Mouse (Mus musculus) frontal cortex, postnatal 25 days (tissue): ENCODE measurements around the gene Ano5.

Experiments
- DNase-seq, 2 experiments: peaks; one replicate each; pipeline ENCODE4 v3.0.0; 2022; ENCODE audit warnings: low spot score in 2 of 2

Gene Ano5

DNA sequence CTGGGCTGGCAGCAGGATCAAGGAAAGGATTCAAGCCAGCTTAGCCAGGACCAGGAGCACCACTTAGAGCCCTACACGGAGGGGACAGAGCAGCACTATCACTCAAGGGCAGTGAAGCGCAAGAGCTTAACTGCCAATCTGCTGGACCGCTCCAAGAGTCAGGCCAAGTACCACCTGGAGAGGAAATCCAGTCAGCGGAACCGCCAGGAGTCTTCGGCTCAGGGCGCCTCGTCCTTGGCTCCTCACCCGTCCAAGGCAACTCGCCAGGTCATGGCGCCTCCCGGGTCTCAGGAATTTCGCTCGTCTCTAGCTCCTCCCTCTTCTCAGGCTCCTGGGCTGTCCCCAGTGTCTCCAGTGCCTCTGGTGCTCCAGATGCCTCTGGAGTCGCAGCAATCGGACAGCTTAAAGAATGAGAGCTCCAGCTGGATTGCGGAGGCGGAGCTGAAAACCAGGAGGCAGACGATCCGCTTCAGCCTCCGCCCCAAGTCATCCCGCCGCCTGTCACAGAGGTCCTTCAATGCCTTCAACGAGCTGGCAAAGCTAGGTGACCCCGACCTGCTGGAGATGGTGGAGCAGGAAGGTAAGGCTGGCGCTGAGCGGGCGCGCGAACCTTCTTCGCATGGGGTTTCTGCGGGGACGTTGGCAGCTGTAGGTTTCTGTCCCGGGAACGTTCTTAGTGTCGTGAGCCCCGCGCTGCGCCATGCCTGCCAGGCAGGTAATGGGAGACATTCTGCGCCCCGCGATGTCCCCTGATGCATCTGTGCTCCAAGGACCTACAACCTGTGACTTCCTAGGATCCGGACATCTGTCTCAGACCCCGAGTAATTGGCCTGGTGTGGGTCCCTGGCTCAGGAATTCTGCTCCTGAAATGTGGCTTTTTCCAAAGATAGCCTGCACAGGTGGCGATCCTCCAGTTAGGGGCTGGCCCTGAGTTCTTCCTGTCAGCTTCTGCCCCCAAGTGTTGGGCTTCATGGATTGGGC, at the start of gene Ano5:
Gene Ano5 (plus strand): TSS at position 359 of the 981 bp plus-strand sequence.
- peak; percentile 4 to 6 for DNase-seq

- DNase-seq, result no peak
Observed at GRCm38 (mm10) chr7:51499396-51499795, 11.4 kb upstream of the Ano5 start.

DNA sequence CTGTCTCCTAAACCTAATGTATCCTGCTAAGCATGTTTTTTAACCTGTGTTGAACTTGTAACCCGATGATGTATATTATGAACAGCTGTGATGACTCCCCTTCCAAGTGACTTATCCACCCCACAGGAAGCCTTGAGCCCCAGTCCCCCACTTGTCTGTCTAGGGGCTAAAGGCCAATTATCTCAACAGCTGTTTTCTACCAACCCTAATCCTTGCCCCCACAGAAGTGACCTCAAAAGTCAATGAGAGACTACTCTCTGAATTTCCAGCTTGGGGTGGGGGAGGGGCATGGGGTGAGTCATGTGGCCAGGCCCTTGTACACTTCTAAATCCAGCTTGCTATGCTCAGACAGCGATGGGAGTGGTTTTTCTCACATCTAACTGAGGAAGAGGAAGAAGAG, 6.9 kb upstream of the Ano5 start:
- no peak for DNase-seq

DNA sequence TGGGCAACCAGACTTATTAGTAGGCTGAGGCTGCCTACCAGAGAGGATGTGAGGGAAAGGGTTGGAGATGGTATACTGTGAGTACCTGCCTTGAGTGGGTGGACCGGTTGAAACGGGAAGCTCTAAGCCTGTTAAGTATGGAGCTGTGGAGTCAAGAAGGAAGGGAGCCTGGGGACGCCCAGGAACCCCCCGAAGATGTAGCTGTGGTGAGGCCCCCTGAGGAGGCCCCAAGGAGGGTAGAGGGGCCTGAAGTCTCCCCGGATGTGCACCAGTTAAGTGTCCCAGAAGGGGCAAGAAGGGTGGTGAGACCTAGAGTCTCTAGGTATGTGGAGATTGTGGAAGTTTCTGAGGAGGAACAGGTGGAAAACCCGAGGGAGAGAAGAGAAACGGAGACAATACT, 682 bp upstream of the Ano5 start:
- DNase-seq, result no peak

GRCm38 (mm10) chr7:51539344-51539743, 28.5 kb downstream of the Ano5 start:
- no peak for DNase-seq

DNA sequence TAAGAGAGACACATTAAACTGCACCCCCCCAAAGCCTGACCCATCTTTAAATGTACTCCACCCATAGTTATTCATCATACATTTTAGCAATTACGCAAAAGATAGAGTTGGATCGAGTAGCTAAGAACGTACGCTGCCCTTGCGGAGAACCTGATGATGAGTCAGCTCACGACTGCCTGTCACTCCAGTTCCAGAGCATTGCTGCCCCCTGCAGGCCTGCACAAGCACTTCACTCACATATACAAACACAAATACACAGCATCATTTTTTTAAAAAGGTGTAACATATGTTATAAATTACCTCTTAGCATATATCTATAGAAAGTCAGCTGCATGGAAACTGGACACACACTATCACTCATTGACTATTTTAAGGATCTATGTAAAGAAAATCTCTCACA, 29.9 kb downstream of the Ano5 start:
- no peak for DNase-seq

DNA sequence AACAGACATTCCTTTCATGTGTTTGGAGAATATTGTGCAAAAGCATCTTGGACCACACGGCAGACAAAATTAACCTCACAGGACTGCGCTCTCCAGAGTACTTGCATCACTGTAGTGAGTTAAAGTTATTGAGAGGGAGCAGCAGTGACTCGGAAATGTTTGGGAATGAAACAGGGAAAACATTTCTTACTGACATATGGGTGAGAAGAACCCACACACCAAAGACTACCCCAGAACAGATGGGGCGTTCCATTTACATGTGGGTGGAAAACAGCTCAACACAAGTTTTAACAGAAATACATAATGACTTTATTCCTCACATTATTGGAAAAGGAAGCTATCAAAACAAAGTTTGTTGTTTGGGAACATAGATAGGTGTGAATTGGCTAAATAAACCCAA, 89.2 kb downstream of the Ano5 start:
- no peak for DNase-seq

- DNase-seq, result no peak
Observed at GRCm38 (mm10) chr7:51603741-51604140, 92.9 kb downstream of the Ano5 start.

DNA sequence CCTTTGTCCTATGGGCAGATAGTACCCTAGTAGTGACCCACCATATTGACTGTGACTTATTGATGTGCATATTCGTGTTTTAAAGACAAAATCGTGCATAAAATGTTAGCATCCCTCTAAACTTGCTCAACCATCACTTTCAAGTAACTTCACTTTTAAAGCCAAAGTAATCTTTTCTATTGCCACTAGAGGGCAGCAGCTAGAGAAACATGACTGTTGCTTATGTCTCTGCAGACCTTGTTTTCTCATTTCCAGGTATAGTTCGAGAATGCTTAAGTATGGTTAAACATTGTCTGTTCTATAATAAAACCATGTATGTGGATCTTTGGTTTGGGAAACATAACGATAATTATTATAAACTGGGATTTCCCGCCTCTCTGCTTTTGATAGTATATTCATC, 103.6 kb downstream of the Ano5 start:
- DNase-seq, result no peak

DNA sequence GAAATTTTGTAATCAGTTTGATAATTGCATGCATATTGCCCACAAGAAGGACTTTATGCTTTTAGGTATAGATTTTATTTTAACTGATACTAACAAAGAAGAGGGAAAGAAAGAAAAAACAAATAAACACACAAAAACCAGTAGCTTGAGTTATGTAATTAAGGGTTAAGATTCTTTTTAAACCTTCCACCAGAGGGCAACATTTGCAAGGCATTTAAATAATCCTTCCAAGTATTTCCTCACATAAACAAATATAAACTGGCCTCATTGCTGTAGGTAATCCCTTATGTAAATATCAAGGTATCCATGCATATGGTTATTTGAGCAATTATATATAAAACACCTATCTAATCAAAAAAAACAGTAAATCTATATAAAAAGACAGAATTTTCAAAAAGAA, 107.1 kb downstream of the Ano5 start:
- DNase-seq, result no peak

- no peak for DNase-seq
Observed at GRCm38 (mm10) chr7:51618412-51618811, 107.6 kb downstream of the Ano5 start.

DNA sequence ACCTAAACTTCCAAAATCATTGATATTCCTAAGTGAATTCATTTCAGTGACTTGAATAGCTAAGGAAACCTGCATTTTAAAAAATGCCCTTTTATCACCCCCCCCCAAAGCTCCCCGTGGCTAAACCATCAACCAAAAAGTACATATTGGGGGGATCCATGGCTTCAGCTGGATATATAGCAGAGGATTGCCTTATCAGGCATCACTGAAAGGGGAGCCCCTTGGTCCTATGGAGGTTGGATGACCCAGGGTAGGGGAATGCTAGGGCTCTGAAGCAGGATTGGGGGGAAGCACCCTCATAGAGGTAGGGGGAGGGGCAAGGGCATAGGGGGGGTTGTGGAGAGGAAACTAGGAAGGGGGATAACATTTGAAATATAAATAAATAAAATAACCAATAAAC, 109.1 kb downstream of the Ano5 start:
- DNase-seq, result no peak

DNA sequence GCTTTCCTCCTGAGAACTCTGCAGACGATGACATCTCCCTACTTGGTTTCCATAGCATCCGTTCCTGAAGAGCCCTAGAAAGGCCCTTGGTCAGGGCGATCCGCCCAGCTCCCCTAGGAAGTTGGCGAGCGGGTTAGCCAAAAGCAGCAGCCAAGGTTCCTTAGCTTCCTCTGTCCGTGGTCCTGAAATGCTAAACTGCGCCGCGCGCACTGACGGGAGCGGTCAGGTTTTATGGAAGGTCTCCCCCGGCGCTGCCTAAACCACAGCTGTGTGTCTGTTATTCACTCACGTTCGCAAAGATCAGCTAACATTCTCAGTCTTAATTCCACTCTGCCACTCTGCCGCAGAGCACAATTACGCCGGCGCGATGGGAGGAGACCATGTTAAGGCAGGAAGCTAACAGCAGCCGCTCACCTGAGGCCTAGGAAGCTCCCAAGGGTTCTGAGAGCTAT, 110.9 kb downstream of the Ano5 start, which contains the start of gene Slc17a6:
Gene Slc17a6 (plus strand): TSS at position 313 of the 452 bp plus-strand sequence.
- DNase-seq, result peak; percentile 11 to 30

- DNase-seq, result no peak
Observed at GRCm38 (mm10) chr7:51622196-51622595, 111.4 kb downstream of the Ano5 start.

DNA sequence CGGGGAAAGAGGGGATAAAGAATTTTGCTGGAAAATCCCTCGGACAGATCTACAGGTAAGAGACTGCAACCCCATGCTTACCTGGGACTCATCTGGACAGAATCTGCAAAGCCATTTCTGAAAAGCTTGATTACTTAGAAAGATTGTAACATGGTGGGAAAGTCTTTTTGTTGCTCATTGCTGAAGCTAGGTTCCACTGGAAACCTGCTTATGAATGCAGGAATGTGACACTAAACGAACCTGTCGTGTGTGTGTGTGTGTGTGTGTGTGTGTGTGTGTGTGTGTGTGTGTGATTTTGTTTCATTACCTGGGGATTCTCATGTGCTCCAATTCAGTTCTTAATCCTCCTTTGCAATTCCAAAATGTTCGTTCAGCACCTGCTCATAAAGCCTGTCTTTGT, 111.8 kb downstream of the Ano5 start:
- no peak for DNase-seq

DNA sequence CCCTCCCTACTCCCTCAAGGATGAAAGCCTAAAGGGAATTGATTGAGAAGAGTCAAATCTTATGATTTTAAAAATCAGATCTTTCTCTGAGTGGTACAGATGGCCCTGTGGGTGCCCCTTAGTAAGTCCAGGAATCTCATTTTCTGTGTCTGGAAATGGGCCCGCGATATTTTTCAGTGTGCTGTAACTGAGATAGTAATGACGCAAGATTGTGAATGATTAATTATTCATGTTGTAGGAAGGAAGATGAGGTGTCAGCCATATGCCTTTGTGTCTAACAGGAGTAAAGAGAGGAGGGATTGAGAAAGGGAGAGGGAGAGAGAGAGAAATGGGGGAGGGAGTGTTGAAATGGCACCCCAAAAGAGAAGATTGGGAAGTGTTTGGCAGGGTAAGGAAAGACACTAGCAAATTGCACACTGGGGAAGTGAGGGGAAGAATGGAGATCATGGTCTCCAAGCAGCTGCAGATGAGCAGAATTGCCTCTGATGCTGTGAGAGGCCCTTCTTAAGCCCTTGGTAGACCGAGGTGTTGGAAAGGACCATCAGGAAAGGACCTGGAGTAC, 113.6 kb downstream of the Ano5 start:
- no peak for DNase-seq

DNA sequence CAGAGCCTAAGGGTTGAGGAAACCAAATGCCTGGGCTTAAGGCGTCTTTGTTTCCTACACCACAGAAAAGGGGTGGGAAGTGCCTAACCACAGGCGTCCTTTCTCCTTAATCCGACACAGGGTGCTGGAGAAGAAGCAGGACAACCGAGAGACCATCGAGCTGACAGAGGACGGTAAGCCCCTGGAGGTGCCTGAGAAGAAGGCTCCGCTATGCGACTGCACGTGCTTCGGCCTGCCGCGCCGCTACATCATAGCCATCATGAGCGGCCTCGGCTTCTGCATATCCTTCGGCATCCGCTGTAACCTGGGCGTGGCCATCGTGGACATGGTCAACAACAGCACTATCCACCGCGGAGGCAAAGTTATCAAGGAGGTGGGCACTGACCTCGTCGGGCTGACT, 114.3 kb downstream of the Ano5 start:
- DNase-seq, result no peak

- DNase-seq, result no peak
Observed at GRCm38 (mm10) chr7:51625591-51626255, 114.9 kb downstream of the Ano5 start.

DNA sequence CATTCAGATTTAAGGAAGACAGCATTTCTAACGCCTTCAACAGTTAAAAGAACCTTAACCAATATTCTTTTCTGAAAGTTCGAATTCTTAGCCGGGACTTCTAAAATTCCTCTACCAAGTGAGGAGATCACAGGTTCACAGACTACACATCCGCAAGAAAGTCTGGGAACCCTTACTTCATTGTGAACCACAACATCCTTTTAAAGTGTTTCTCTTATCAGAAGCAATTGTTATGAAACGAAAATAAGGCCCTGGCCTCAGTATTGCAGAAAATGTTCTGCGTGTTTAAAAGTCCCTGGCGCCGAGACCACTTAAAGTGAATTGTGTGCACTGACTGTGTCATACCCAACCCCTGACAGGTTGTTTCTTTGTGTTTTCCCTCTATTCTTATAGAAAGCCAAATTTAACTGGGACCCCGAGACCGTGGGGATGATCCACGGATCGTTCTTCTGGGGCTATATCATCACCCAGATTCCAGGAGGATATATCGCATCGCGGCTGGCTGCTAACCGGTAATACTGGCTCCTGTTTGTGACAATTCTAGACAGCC, 115.7 kb downstream of the Ano5 start:
- DNase-seq, result no peak

DNA sequence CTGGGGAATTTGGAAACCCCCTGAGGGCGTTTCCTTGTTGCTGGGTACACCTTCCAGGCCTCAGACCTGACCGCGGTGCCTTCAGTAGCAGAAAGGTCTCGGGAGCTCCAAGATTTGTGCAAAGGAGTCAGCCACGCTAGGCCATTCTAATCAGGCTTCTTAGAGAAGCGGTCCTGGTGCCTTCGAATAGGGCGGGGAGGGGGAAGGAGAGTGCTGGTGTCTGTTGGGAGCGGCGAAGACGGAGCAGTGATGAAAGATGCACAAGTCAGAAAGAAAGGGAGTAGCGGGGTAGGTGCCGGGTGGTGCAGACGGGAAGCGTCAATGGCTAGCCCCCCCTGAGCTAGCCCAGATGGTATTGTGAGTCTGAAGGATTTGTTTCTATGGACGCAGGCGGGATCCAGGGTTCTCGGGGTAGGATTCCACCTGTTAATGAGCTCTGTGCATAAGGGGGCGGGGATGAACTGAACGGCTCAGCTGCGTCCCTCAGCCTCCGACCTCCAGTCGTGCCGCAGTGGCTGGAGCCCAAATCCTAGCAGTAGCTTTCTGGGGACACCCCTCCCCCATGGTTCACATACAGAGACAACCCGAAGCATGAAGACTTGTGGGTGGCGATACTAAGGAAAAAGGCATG, 116.3 kb downstream of the Ano5 start:
- no peak for DNase-seq

GRCm38 (mm10) chr7:51627666-51628065, 116.8 kb downstream of the Ano5 start:
- DNase-seq, result no peak

DNA sequence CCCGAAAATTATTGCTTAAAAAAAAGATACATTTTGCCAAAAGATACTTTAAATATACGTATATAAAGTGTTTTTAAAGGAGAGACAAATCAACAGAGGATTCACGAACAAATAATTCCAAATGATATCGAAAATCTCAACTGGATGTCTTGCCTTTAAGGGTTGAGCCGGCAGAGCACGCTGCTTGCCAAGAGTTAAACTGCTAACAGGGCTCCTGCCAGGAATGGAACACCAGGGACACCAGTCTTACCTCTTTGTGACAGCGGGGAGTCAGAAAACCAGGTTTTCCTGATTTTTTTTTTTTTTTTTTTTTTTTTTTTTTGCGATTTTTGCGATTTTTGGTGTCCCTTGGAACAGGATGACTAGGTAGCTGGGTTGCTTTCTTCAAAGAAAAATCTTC, 117.5 kb downstream of the Ano5 start:
- no peak for DNase-seq
